Mouse (Mus musculus) large intestine, adult 2 months (tissue): ENCODE measurements around the gene Gstz1. TPM values are rescaled to one million over a fixed set of nuclear protein-coding genes. Genes with fewer than 3 reads are reported as not detected.
"Not testable (repeated sequence)": the region's sequence is repeated elsewhere in the genome, so short reads cannot be mapped to it uniquely, and the experiment has no call there.

Experiments used
- DNase-seq: peaks from one replicate; pipeline ENCODE4 v3.0.0-alpha.2; 2012; ENCODE audit warnings: low read depth, low spot score
- WGBS: fragments of 180-500 bp; shearing (Covaris S2); methylation state at CpG from one replicate; pipeline ENCODE4 v1.1.7; 2018; 5-methylcytosine and 5-hydroxymethylcytosine counted together
- polyA plus RNA-seq: library from polyadenylated mRNA; depleted of rRNA; stranded (reverse); fragments of >200 nt; gene quantifications from 2 replicates; pipeline ENCODE4 v1.2.3, GENCODE M21; 2012

Gstz1 gene
- polyA plus RNA-seq, 1 experiment: 47.6 TPM

- WGBS: 96% methylated on average over 5 of the region's 5 CpGs
These were observed 2.5 kb downstream of the Gstz1 start for GRCm38 (mm10) chr12:87149471-87149870.

GRCm38 (mm10) chr12:87154448-87154847, 7.5 kb downstream of the Gstz1 start:
- WGBS: 89% methylated on average over 4 of the region's 4 CpGs

More at GRCm38 (mm10) chr12:87149471-87149870, 2.5 kb downstream of the Gstz1 start:
- no peak for DNase-seq

GRCm38 (mm10) chr12:87157361-87157760, 10.4 kb downstream of the Gstz1 start:
- WGBS: 24% methylated on average over 4 of the region's 4 CpGs
- no peak for DNase-seq

More at GRCm38 (mm10) chr12:87154448-87154847, 7.5 kb downstream of the Gstz1 start:
- not testable (repeated sequence) for DNase-seq

GRCm38 (mm10) chr12:87158099-87158498, 11.1 kb downstream of the Gstz1 start:
- no peak for DNase-seq
- 29% methylated on average over 7 of the region's 7 CpGs for WGBS

GRCm38 (mm10) chr12:87160310-87160709, 13.3 kb downstream of the Gstz1 start:
- 79% methylated on average over 1 of the region's 1 CpGs for WGBS

GRCm38 (mm10) chr12:87160815-87161214, 13.8 kb downstream of the Gstz1 start:
- 95% methylated on average over 5 of the region's 5 CpGs for WGBS

More at GRCm38 (mm10) chr12:87160310-87160709, 13.3 kb downstream of the Gstz1 start:
- DNase-seq: no peak

GRCm38 (mm10) chr12:87175194-87175946, 28.4 kb downstream of the Gstz1 start:
- 82% methylated on average over 4 of the region's 4 CpGs for WGBS

More at GRCm38 (mm10) chr12:87160815-87161214, 13.8 kb downstream of the Gstz1 start:
- no peak for DNase-seq

GRCm38 (mm10) chr12:87177631-87178030, 30.7 kb downstream of the Gstz1 start:
- 96% methylated on average over 4 of the region's 4 CpGs for WGBS
- no peak for DNase-seq

More at GRCm38 (mm10) chr12:87175194-87175946, 28.4 kb downstream of the Gstz1 start:
- no peak for DNase-seq

GRCm38 (mm10) chr12:87193008-87193407, 46.0 kb downstream of the Gstz1 start:
- WGBS: 83% methylated on average over 3 of the region's 3 CpGs
- DNase-seq: no peak

- WGBS: 24% methylated on average over 1 of the region's 1 CpGs
- no peak for DNase-seq
These were observed 48.1 kb downstream of the Gstz1 start for GRCm38 (mm10) chr12:87195069-87195468.

- DNase-seq: no peak
These were observed 49.3 kb downstream of the Gstz1 start for GRCm38 (mm10) chr12:87196310-87196709.

- no peak for DNase-seq
- WGBS: 73% methylated on average over 6 of the region's 6 CpGs
These were observed 51.8 kb downstream of the Gstz1 start for GRCm38 (mm10) chr12:87198792-87199191.

GRCm38 (mm10) chr12:87199206-87199972, 52.4 kb downstream of the Gstz1 start, which contains the start of gene Samd15:
Gene Samd15, plus strand, starts transcription at chr12:87199723.
- DNase-seq: no peak
- 1% methylated on average over 38 of the region's 38 CpGs for WGBS

- WGBS: under 1% methylated on average over 68 of the region's 70 CpGs
- DNase-seq: peak; percentile 39
These were observed 53.1 kb downstream of the Gstz1 start, which contains the start of gene Tmed8 for GRCm38 (mm10) chr12:87199973-87200586. Gene Tmed8, minus strand, starts transcription at chr12:87200454.

GRCm38 (mm10) chr12:87201694-87202093, 54.7 kb downstream of the Gstz1 start:
- 57% methylated on average over 5 of the region's 5 CpGs for WGBS

GRCm38 (mm10) chr12:87205789-87206188, 58.8 kb downstream of the Gstz1 start:
- WGBS: 92% methylated on average over 5 of the region's 5 CpGs
- DNase-seq: not testable (repeated sequence)

More at GRCm38 (mm10) chr12:87201694-87202093, 54.7 kb downstream of the Gstz1 start:
- no peak for DNase-seq

GRCm38 (mm10) chr12:87212844-87213606, 66.1 kb downstream of the Gstz1 start:
- 32% methylated on average over 2 of the region's 2 CpGs for WGBS
- no peak for DNase-seq
